Mouse (Mus musculus) adrenal gland, adult 2 months (tissue): ENCODE results near the gene Kank4. TPM values are rescaled to one million over a fixed set of nuclear protein-coding genes. Genes with fewer than 3 reads are reported as not detected.
"Not testable (repeated sequence)": the region's sequence is repeated elsewhere in the genome, so short reads cannot be mapped to it uniquely, and the experiment has no call there.

Source experiments
- DNase-seq: peaks from one replicate; pipeline ENCODE4 v3.0.0; 2021
- polyA plus RNA-seq: library from polyadenylated mRNA; depleted of rRNA; stranded (reverse); fragments of >200 nt; gene quantifications from 2 replicates; pipeline ENCODE4 v1.2.3, GENCODE M21; 2012
- total RNA-seq, 2 experiments: library from RNA; stranded (reverse); gene quantifications; 2 replicates each; pipeline ENCODE4 v1.2.3; 2021

The Kank4 gene
- total and polyA plus RNA-seq, 3 experiments: 2.2 to 3.9 (median 2.8) TPM

GRCm38 (mm10) chr4:98831726-98832125 is 14.4 kb upstream of the Kank4 start:
- no peak for DNase-seq

- no peak for DNase-seq
These were observed 9.4 kb upstream of the Kank4 start for GRCm38 (mm10) chr4:98826701-98827100.

GRCm38 (mm10) chr4:98823740-98824139 is 6.4 kb upstream of the Kank4 start, which contains the start of gene I0C0044D17Rik:
I0C0044D17Rik (minus strand) TSS chr4:98823840.
- not testable (repeated sequence) for DNase-seq

GRCm38 (mm10) chr4:98823047-98823446 is 5.7 kb upstream of the Kank4 start:
- no peak for DNase-seq

GRCm38 (mm10) chr4:98822478-98822877 is 5.1 kb upstream of the Kank4 start:
- DNase-seq: no peak

- DNase-seq: peak; percentile 79
These were observed 1.9 kb upstream of the Kank4 start for GRCm38 (mm10) chr4:98819216-98819755.

- DNase-seq: peak; percentile 35
These were observed 542 bp downstream of the Kank4 start for GRCm38 (mm10) chr4:98816807-98817183.

- no peak for DNase-seq
These were observed 11.0 kb downstream of the Kank4 start for GRCm38 (mm10) chr4:98806306-98806705.

GRCm38 (mm10) chr4:98805291-98806048 is 11.9 kb downstream of the Kank4 start:
- DNase-seq: no peak

- DNase-seq: no peak
These were observed 12.7 kb downstream of the Kank4 start for GRCm38 (mm10) chr4:98804476-98805134.

- no peak for DNase-seq
These were observed 15.6 kb downstream of the Kank4 start for GRCm38 (mm10) chr4:98801775-98802174.

- DNase-seq: no peak
These were observed 16.5 kb downstream of the Kank4 start for GRCm38 (mm10) chr4:98800824-98801223.

- no peak for DNase-seq
These were observed 20.6 kb downstream of the Kank4 start for GRCm38 (mm10) chr4:98796591-98797341.

- DNase-seq: no peak
These were observed 22.1 kb downstream of the Kank4 start for GRCm38 (mm10) chr4:98795241-98795640.

- no peak for DNase-seq
These were observed 23.9 kb downstream of the Kank4 start for GRCm38 (mm10) chr4:98793486-98793885.

GRCm38 (mm10) chr4:98790721-98791120 is 26.6 kb downstream of the Kank4 start:
- DNase-seq: no peak

- DNase-seq: no peak
These were observed 27.5 kb downstream of the Kank4 start for GRCm38 (mm10) chr4:98789861-98790311.

- DNase-seq: no peak
These were observed 28.1 kb downstream of the Kank4 start for GRCm38 (mm10) chr4:98789133-98789765.

GRCm38 (mm10) chr4:98786281-98786680 is 31.1 kb downstream of the Kank4 start:
- no peak for DNase-seq

GRCm38 (mm10) chr4:98785851-98786250 is 31.5 kb downstream of the Kank4 start:
- no peak for DNase-seq

- no peak for DNase-seq
These were observed 39.1 kb downstream of the Kank4 start for GRCm38 (mm10) chr4:98778219-98778618.

- no peak for DNase-seq
These were observed 39.9 kb downstream of the Kank4 start for GRCm38 (mm10) chr4:98777464-98777863.
